Mouse (Mus musculus): Measurements from ENCODE around the gene Olfr749. TPM values are rescaled to one million over a fixed set of nuclear protein-coding genes. Genes with fewer than 3 reads are reported as not detected.
"Not testable (repeated sequence)": the region's sequence is repeated elsewhere in the genome, so short reads cannot be mapped to it uniquely, and the experiment has no call there.

Gene Olfr749
- not detected in 2 replicates for polyA plus RNA-seq (2015; fragmentation: Nextera tagmentation; extraction: Ambion mirVana)

- Histone ChIP-seq H3K9me3 (replicated peaks) (no peaks in the 10 kb centered on the region), H3K4me1 (no peaks in the 10 kb centered on the region), H3K4me2 (no peak within 1 kb of the TSS), H3K36me3 (no peaks in the 10 kb centered on the region), H3K9ac (replicated peaks) (no peak within 1 kb of the TSS), H3K4me3 (replicated peaks) (no peak within 1 kb of the TSS), H3K27me3 (replicated peaks) (no peaks in the 10 kb centered on the region), H3K27ac (replicated peaks) (no peak within 1 kb of the TSS)
- ATAC-seq (ENCODE audit: low FRiP score), result no peak
These were observed at the start of gene Olfr749 for GRCm38 (mm10) chr14:50744994-50745393. TSS of gene Olfr749 (minus strand) at chr14:50745094.

- H3K27ac ChIP-seq (replicated peaks), result no peak overlapping the region
- no peak for ATAC-seq (ENCODE audit: low FRiP score)
- no peaks in the 10 kb centered on the region for H3K9me3 ChIP-seq (replicated peaks)
- H3K9ac ChIP-seq (replicated peaks), result no peak overlapping the region
- no peaks in the 10 kb centered on the region for H3K27me3 ChIP-seq (replicated peaks)
- H3K4me2 ChIP-seq, result no peak overlapping the region
- no peaks in the 10 kb centered on the region for H3K36me3 ChIP-seq
- H3K4me1 ChIP-seq, result peaks cover 13% of the 10 kb centered on the region
- WGBS, result 13% methylated on average over 2 of the region's 2 CpGs
- no peak overlapping the region for H3K4me3 ChIP-seq (replicated peaks)
These were observed 43.3 kb upstream of the Olfr749 start for GRCm38 (mm10) chr14:50788157-50788556.

GRCm38 (mm10) chr14:50785251-50785637 lies 40.4 kb upstream of the Olfr749 start, which contains the start of gene Ttc5:
TSS of gene Ttc5 (minus strand) at chr14:50785519.
- peaks cover 18% of the 10 kb centered on the region for H3K36me3 ChIP-seq
- under 1% methylated on average over 21 of the region's 21 CpGs for WGBS
- H3K9ac ChIP-seq (replicated peaks), result peak within 1 kb of the TSS; percentile 61
- peak within 1 kb of the TSS; percentile 85 for H3K4me3 ChIP-seq (replicated peaks)
- no peaks in the 10 kb centered on the region for H3K9me3 ChIP-seq (replicated peaks)
- no peaks in the 10 kb centered on the region for H3K27me3 ChIP-seq (replicated peaks)
- H3K4me2 ChIP-seq, result peak within 1 kb of the TSS; percentile 56
- H3K4me1 ChIP-seq, result peaks cover 16% of the 10 kb centered on the region
- H3K27ac ChIP-seq (replicated peaks), result peak within 1 kb of the TSS; percentile 86
- ATAC-seq (ENCODE audit: low FRiP score), result peak; percentile 97

GRCm38 (mm10) chr14:50784391-50785250 lies 39.7 kb upstream of the Olfr749 start:
- Histone ChIP-seq H3K9me3 (replicated peaks) (no peaks in the 10 kb centered on the region), H3K9ac (replicated peaks) (peak overlapping the region; percentile 61), H3K36me3 (peaks cover 19% of the 10 kb centered on the region), H3K4me3 (replicated peaks) (peak overlapping the region; percentile 85), H3K27ac (replicated peaks) (peak overlapping the region; percentile 86), H3K4me1 (peaks cover 16% of the 10 kb centered on the region), H3K4me2 (peak overlapping the region; percentile 56), H3K27me3 (replicated peaks) (no peaks in the 10 kb centered on the region)
- ATAC-seq (ENCODE audit: low FRiP score), result no peak; the same call in 1 of the 2 replicates
- WGBS, result 25% methylated on average over 16 of the region's 16 CpGs

- Histone ChIP-seq H3K4me1 (peaks cover 16% of the 10 kb centered on the region), H3K4me2 (no peak overlapping the region), H3K27me3 (replicated peaks) (no peaks in the 10 kb centered on the region), H3K9ac (replicated peaks) (no peak overlapping the region), H3K4me3 (replicated peaks) (no peak overlapping the region), H3K36me3 (peaks cover 26% of the 10 kb centered on the region), H3K9me3 (replicated peaks) (no peaks in the 10 kb centered on the region), H3K27ac (replicated peaks) (no peak overlapping the region)
- 94% methylated on average over 3 of the region's 3 CpGs for WGBS
- no peak for ATAC-seq (ENCODE audit: low FRiP score)
These were observed 37.3 kb upstream of the Olfr749 start for GRCm38 (mm10) chr14:50782166-50782565.

GRCm38 (mm10) chr14:50771342-50771741 lies 26.4 kb upstream of the Olfr749 start:
- Histone ChIP-seq H3K27ac (replicated peaks) (no peak overlapping the region), H3K27me3 (replicated peaks) (no peaks in the 10 kb centered on the region), H3K36me3 (peaks cover 81% of the 10 kb centered on the region), H3K9me3 (replicated peaks) (no peaks in the 10 kb centered on the region), H3K4me3 (replicated peaks) (no peak overlapping the region), H3K4me2 (no peak overlapping the region), H3K4me1 (no peaks in the 10 kb centered on the region), H3K9ac (replicated peaks) (no peak overlapping the region)
- ATAC-seq (ENCODE audit: low FRiP score), result no peak
- 82% methylated on average over 2 of the region's 2 CpGs for WGBS

GRCm38 (mm10) chr14:50765736-50766135 lies 20.8 kb upstream of the Olfr749 start:
- Histone ChIP-seq H3K36me3 (peaks cover 61% of the 10 kb centered on the region), H3K9me3 (replicated peaks) (no peaks in the 10 kb centered on the region), H3K4me1 (no peaks in the 10 kb centered on the region), H3K9ac (replicated peaks) (no peak overlapping the region), H3K4me2 (no peak overlapping the region), H3K4me3 (replicated peaks) (no peak overlapping the region), H3K27ac (replicated peaks) (no peak overlapping the region), H3K27me3 (replicated peaks) (no peaks in the 10 kb centered on the region)
- 95% methylated on average over 6 of the region's 6 CpGs for WGBS
- no peak for ATAC-seq (ENCODE audit: low FRiP score)

GRCm38 (mm10) chr14:50758416-50759085 lies 13.7 kb upstream of the Olfr749 start:
- Histone ChIP-seq H3K36me3 (peaks cover 7% of the 10 kb centered on the region), H3K9me3 (replicated peaks) (no peaks in the 10 kb centered on the region), H3K27me3 (replicated peaks) (no peaks in the 10 kb centered on the region), H3K4me2 (no peak overlapping the region), H3K4me1 (no peaks in the 10 kb centered on the region), H3K9ac (replicated peaks) (no peak overlapping the region), H3K4me3 (replicated peaks) (no peak overlapping the region), H3K27ac (replicated peaks) (no peak overlapping the region)
- 68% methylated on average over 5 of the region's 5 CpGs for WGBS
- no peak for ATAC-seq (ENCODE audit: low FRiP score)

GRCm38 (mm10) chr14:50741584-50741983 lies 3.3 kb downstream of the Olfr749 start:
- ATAC-seq (ENCODE audit: low FRiP score), result no peak

GRCm38 (mm10) chr14:50740334-50740733 lies 4.6 kb downstream of the Olfr749 start:
- no peak for ATAC-seq (ENCODE audit: low FRiP score)

More at GRCm38 (mm10) chr14:50741584-50741983, 3.3 kb downstream of the Olfr749 start:
- WGBS, result 76% methylated on average over 2 of the region's 2 CpGs
- Histone ChIP-seq H3K4me1 (no peaks in the 10 kb centered on the region), H3K9ac (replicated peaks) (no peak overlapping the region), H3K36me3 (no peaks in the 10 kb centered on the region), H3K27ac (replicated peaks) (no peak overlapping the region), H3K4me3 (replicated peaks) (no peak overlapping the region), H3K9me3 (replicated peaks) (no peaks in the 10 kb centered on the region), H3K4me2 (no peak overlapping the region), H3K27me3 (replicated peaks) (no peaks in the 10 kb centered on the region)

GRCm38 (mm10) chr14:50722371-50722770 lies 22.5 kb downstream of the Olfr749 start:
- WGBS, result 82% methylated on average over 3 of the region's 4 CpGs
- not testable (repeated sequence) for H3K9ac ChIP-seq (replicated peaks)

More at GRCm38 (mm10) chr14:50740334-50740733, 4.6 kb downstream of the Olfr749 start:
- H3K4me2 ChIP-seq, result no peak overlapping the region
- 74% methylated on average over 2 of the region's 2 CpGs for WGBS
- H3K9ac ChIP-seq (replicated peaks), result no peak overlapping the region
- no peaks in the 10 kb centered on the region for H3K36me3 ChIP-seq
- no peaks in the 10 kb centered on the region for H3K4me1 ChIP-seq
- H3K4me3 ChIP-seq (replicated peaks), result no peak overlapping the region
- H3K27me3 ChIP-seq (replicated peaks), result no peaks in the 10 kb centered on the region
- no peak overlapping the region for H3K27ac ChIP-seq (replicated peaks)
- H3K9me3 ChIP-seq (replicated peaks), result no peaks in the 10 kb centered on the region

GRCm38 (mm10) chr14:50719875-50720274 lies 25.0 kb downstream of the Olfr749 start:
- WGBS, result 91% methylated on average over 15 of the region's 15 CpGs
- ATAC-seq (ENCODE audit: low FRiP score); H3K9me3 ChIP-seq (replicated peaks): not testable (repeated sequence)

More at GRCm38 (mm10) chr14:50722371-50722770, 22.5 kb downstream of the Olfr749 start:
- H3K4me1 ChIP-seq; H3K27me3 ChIP-seq (replicated peaks); H3K4me2 ChIP-seq; H3K27ac ChIP-seq (replicated peaks); H3K9me3 ChIP-seq (replicated peaks); H3K36me3 ChIP-seq; ATAC-seq (ENCODE audit: low FRiP score); H3K4me3 ChIP-seq (replicated peaks): not testable (repeated sequence)

More at GRCm38 (mm10) chr14:50719875-50720274, 25.0 kb downstream of the Olfr749 start:
- not testable (repeated sequence) for H3K4me1 ChIP-seq; H3K27me3 ChIP-seq (replicated peaks); H3K9ac ChIP-seq (replicated peaks); H3K27ac ChIP-seq (replicated peaks); H3K36me3 ChIP-seq; H3K4me3 ChIP-seq (replicated peaks); H3K4me2 ChIP-seq
